Mouse (Mus musculus) MEL (cell line): ENCODE data around the gene Pde11a.

ENCODE experiments used
- CHD1 ChIP-seq: IDR thresholded peaks from 2 replicates; pipeline ENCODE4 v1.6.1; 2012; ENCODE audit warnings: low read depth, mild to moderate bottlenecking, inconsistent platforms, low read length, improper control_type of control experiment
- E2F4 ChIP-seq: IDR thresholded peaks from 2 replicates; pipeline ENCODE4 v1.6.1; 2011; ENCODE audit warnings: low read depth, low read length, improper control_type of control experiment, borderline replicate concordance
- GATA1 ChIP-seq: IDR thresholded peaks from 2 replicates; pipeline ENCODE4 v1.6.1; 2011; ENCODE audit warnings: low read depth, low read length, improper control_type of control experiment
- MYC ChIP-seq: IDR thresholded peaks from 2 replicates; pipeline ENCODE4 v1.6.1; 2011; ENCODE audit warnings: low read depth, mild to moderate bottlenecking, low read length, improper control_type of control experiment, moderate library complexity
- SIN3A ChIP-seq: IDR thresholded peaks from 2 replicates; pipeline ENCODE4 v1.6.1; 2012; ENCODE audit warnings: low read length, improper control_type of control experiment, inconsistent platforms

GRCm38 (mm10) chr2:76029081-76029901 is 309.3 kb downstream of the Pde11a start:
- TF ChIP-seq E2F4 (no peak), CHD1 (no peak), SIN3A (no peak), MYC (no peak), GATA1 (no peak)
